Mouse (Mus musculus): ENCODE measurements around the gene Itga8. TPM values are rescaled to one million over a fixed set of nuclear protein-coding genes. Genes with fewer than 3 reads are reported as not detected.

Gene Itga8
- polyA plus RNA-seq, 1 experiment from 2014 or later, result 17.7 TPM

DNA sequence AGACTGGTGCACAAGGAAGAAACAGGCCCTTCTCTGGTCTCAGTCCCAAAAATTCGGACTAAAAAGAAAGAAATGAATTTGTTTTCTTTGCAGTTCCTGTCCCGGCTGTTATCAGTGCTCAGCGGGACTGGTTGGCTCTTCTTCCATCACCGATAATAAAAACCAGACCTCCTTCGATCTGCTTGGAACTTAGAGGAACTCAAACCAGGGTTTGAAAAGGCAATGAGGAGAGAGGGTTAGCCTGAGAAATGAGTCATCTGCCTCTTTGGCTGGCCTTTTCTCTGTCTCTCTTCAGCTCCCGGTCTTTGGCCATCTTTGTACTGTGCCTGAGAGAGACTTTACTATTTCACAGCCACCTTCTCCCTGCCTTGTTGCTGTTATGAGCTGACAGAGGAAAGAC is 112.7 kb downstream of the Itga8 start:
- ATAC-seq (ENCODE audit: insufficient number of reproducible peaks, insufficient read depth, low FRiP score, low TSS enrichment, low read depth), result no peak
- Histone ChIP-seq H3K4me2 (no peak overlapping the region), H3K27me3 (no peaks in the 10 kb centered on the region), H3K9ac (no peak overlapping the region), H3K36me3 (peaks cover 8% of the 10 kb centered on the region; the same call in 1 of the 2 replicates), H3K9me3 (no peaks in the 10 kb centered on the region), H3K4me3 (no peak overlapping the region), H3K4me1 (peaks cover 13% of the 10 kb centered on the region; the same call in 1 of the 2 replicates), H3K27ac (peak overlapping the region; percentile 5; the same call in 1 of the 2 replicates)
- WGBS, result 28% methylated on average over 6 of the region's 6 CpGs

- no peak overlapping the region for H3K4me2 ChIP-seq
- no peak overlapping the region for H3K4me3 ChIP-seq
- no peaks in the 10 kb centered on the region for H3K27me3 ChIP-seq
- WGBS, result 57% methylated on average over 5 of the region's 5 CpGs
- peaks cover 8% of the 10 kb centered on the region; the same call in 1 of the 2 replicates for H3K36me3 ChIP-seq
- H3K4me1 ChIP-seq, result peaks cover 13% of the 10 kb centered on the region
- H3K9ac ChIP-seq, result no peak overlapping the region
- no peak overlapping the region for H3K27ac ChIP-seq
- no peaks in the 10 kb centered on the region for H3K9me3 ChIP-seq
- ATAC-seq (ENCODE audit: insufficient number of reproducible peaks, insufficient read depth, low FRiP score, low TSS enrichment, low read depth), result no peak
Measured at GRCm38 (mm10) chr2:12187646-12188045, 114.1 kb downstream of the Itga8 start.

DNA sequence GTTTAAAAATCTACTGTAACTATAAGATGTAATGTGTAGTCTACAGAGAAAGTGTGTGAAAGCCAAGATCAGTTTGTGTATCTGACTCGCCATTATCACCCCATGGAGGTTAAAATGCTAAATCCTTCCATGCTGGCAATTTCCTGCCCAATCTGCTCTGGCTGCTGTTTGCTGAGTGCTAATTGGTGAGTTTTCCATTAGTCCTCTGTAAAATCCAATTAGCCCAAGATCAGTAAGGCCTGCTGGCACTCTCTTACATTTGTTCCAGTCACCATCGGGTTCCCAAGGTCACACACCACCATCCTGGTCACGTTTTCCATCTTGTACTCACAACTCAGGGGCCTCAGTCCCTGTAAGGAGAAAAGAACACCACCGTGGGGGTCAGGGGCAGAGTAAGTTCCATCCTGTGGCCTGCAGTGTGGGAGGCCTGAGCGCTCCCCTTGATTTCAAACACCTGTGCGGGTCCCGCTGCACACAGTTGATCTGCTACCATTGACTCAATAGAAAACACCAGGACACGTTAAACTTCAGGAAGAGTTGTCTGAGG is 119.2 kb downstream of the Itga8 start:
- Histone ChIP-seq H3K9ac (no peak overlapping the region), H3K27ac (no peak overlapping the region), H3K36me3 (no peaks in the 10 kb centered on the region), H3K4me2 (no peak overlapping the region), H3K4me1 (no peaks in the 10 kb centered on the region; the same call in 1 of the 2 replicates), H3K9me3 (no peaks in the 10 kb centered on the region), H3K4me3 (no peak overlapping the region), H3K27me3 (no peaks in the 10 kb centered on the region)
- 43% methylated on average over 8 of the region's 8 CpGs for WGBS
- no peak for ATAC-seq (ENCODE audit: insufficient number of reproducible peaks, insufficient read depth, low FRiP score, low TSS enrichment, low read depth)

DNA sequence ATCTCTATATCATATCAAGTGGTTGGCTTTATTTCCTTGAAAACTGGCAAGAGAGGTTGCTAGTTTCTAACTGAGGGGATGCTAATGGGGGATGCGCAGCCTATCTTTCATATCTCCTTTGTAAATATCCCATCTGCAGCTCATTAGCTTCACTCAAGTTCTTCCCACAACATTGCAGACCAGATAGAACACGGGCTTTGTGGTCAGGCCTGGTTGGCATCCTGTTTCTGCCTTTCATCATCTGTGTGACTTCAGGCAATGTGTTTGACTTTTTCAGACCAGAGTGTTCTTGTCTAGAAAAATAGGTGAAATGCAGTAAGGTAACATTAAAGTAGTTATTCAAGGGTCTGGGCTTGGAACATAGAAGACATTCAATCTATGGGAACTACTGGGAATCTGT is 121.1 kb downstream of the Itga8 start:
- Histone ChIP-seq H3K9ac (no peak overlapping the region), H3K4me1 (no peaks in the 10 kb centered on the region; the same call in 1 of the 2 replicates), H3K27ac (no peak overlapping the region), H3K4me3 (no peak overlapping the region), H3K4me2 (no peak overlapping the region), H3K27me3 (no peaks in the 10 kb centered on the region), H3K36me3 (no peaks in the 10 kb centered on the region), H3K9me3 (no peaks in the 10 kb centered on the region)
- 36% methylated on average over 2 of the region's 2 CpGs for WGBS
- ATAC-seq (ENCODE audit: insufficient number of reproducible peaks, insufficient read depth, low FRiP score, low TSS enrichment, low read depth), result no peak

GRCm38 (mm10) chr2:12174722-12175427 is 126.8 kb downstream of the Itga8 start:
- no peak overlapping the region; the same call in 1 of the 2 replicates for H3K27ac ChIP-seq
- H3K4me3 ChIP-seq, result no peak overlapping the region
- no peaks in the 10 kb centered on the region for H3K9me3 ChIP-seq
- no peak overlapping the region for H3K4me2 ChIP-seq
- H3K9ac ChIP-seq, result no peak overlapping the region
- H3K27me3 ChIP-seq, result no peaks in the 10 kb centered on the region
- peaks cover 5% of the 10 kb centered on the region; the same call in 1 of the 2 replicates for H3K4me1 ChIP-seq
- ATAC-seq (ENCODE audit: insufficient number of reproducible peaks, insufficient read depth, low FRiP score, low TSS enrichment, low read depth), result no peak
- 60% methylated on average over 7 of the region's 7 CpGs for WGBS
- H3K36me3 ChIP-seq, result peaks cover 15% of the 10 kb centered on the region

DNA sequence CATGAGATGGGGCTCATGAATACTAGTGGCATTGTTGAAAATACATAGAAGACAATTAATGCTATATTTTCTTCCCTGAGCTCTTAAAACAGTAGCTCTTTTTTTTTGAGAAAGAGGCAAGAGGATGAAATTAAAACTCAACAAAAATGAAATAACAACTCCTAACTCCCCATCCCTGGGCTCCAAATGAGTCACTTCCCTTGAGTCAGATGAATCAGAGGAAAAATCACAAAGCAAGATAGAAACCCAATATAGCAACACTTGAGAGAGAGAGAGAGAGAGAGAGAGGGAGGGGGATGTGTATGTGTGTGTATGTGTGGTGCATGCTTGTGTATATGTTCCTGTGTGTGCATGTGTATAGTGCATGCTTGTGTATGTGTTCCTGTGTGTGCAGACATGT is 131.5 kb downstream of the Itga8 start:
- H3K4me1 ChIP-seq, result peaks cover 3% of the 10 kb centered on the region; the same call in 1 of the 2 replicates
- H3K4me3 ChIP-seq, result no peak overlapping the region
- H3K27me3 ChIP-seq, result no peaks in the 10 kb centered on the region
- no peak overlapping the region for H3K4me2 ChIP-seq
- no peak for ATAC-seq (ENCODE audit: insufficient number of reproducible peaks, insufficient read depth, low FRiP score, low TSS enrichment, low read depth)
- peaks cover 19% of the 10 kb centered on the region for H3K36me3 ChIP-seq
- no peak overlapping the region for H3K9ac ChIP-seq
- no peaks in the 10 kb centered on the region for H3K9me3 ChIP-seq
- no peak overlapping the region for H3K27ac ChIP-seq

GRCm38 (mm10) chr2:12160486-12160885 is 141.2 kb downstream of the Itga8 start:
- Histone ChIP-seq H3K36me3 (peaks cover 7% of the 10 kb centered on the region), H3K9me3 (no peaks in the 10 kb centered on the region), H3K4me2 (no peak overlapping the region), H3K27me3 (no peaks in the 10 kb centered on the region), H3K9ac (no peak overlapping the region), H3K4me3 (no peak overlapping the region), H3K4me1 (peaks cover 8% of the 10 kb centered on the region), H3K27ac (no peak overlapping the region)
- ATAC-seq (ENCODE audit: insufficient number of reproducible peaks, insufficient read depth, low FRiP score, low TSS enrichment, low read depth), result no peak
- 81% methylated on average over 3 of the region's 3 CpGs for WGBS

DNA sequence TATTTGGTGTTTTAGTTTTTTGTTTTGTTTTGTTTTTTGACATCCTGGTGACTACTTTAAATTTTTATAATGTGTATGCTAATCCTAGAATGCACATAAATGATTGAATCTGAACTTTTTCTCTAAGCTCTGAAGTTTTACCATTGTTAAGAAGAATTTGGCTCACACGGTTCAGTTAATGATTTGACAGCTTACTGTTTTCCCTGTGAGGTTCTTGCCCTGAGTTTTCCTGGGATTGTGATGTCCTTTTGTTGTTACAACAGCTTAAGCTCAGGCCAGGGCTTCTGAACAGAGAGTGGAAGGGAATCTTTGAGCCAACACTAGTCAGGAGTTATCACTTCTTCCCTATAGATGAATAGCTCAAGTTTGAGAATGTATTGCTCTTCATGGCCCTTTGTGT is 144.7 kb downstream of the Itga8 start:
- no peak overlapping the region for H3K4me3 ChIP-seq
- no peaks in the 10 kb centered on the region for H3K9me3 ChIP-seq
- WGBS, result 58% methylated on average over 1 of the region's 1 CpGs
- no peak overlapping the region for H3K27ac ChIP-seq
- ATAC-seq (ENCODE audit: insufficient number of reproducible peaks, insufficient read depth, low FRiP score, low TSS enrichment, low read depth), result no peak
- peaks cover 7% of the 10 kb centered on the region for H3K36me3 ChIP-seq
- H3K9ac ChIP-seq, result no peak overlapping the region
- no peaks in the 10 kb centered on the region for H3K27me3 ChIP-seq
- no peak overlapping the region for H3K4me2 ChIP-seq
- peaks cover 13% of the 10 kb centered on the region for H3K4me1 ChIP-seq

GRCm38 (mm10) chr2:12156401-12156800 is 145.3 kb downstream of the Itga8 start:
- Histone ChIP-seq H3K27ac (peak overlapping the region; percentile 45; the same call in 1 of the 2 replicates), H3K4me3 (no peak overlapping the region), H3K4me2 (no peak overlapping the region)

GRCm38 (mm10) chr2:12154676-12155075 is 147.0 kb downstream of the Itga8 start:
- Histone ChIP-seq H3K9me3 (no peaks in the 10 kb centered on the region), H3K9ac (no peak overlapping the region), H3K4me2 (no peak overlapping the region), H3K4me3 (no peak overlapping the region), H3K36me3 (no peaks in the 10 kb centered on the region), H3K27me3 (no peaks in the 10 kb centered on the region), H3K27ac (peak overlapping the region; percentile 3; the same call in 1 of the 2 replicates), H3K4me1 (peaks cover 13% of the 10 kb centered on the region)
- ATAC-seq (ENCODE audit: insufficient number of reproducible peaks, insufficient read depth, low FRiP score, low TSS enrichment, low read depth), result no peak
- 68% methylated on average over 6 of the region's 6 CpGs for WGBS

More at GRCm38 (mm10) chr2:12156401-12156800, 145.3 kb downstream of the Itga8 start:
- Histone ChIP-seq H3K9ac (no peak overlapping the region), H3K4me1 (peaks cover 13% of the 10 kb centered on the region), H3K36me3 (peaks cover 7% of the 10 kb centered on the region), H3K9me3 (no peaks in the 10 kb centered on the region), H3K27me3 (no peaks in the 10 kb centered on the region)
- no peak for ATAC-seq (ENCODE audit: insufficient number of reproducible peaks, insufficient read depth, low FRiP score, low TSS enrichment, low read depth)
- WGBS, result 26% methylated on average over 3 of the region's 3 CpGs

- ATAC-seq (ENCODE audit: insufficient number of reproducible peaks, insufficient read depth, low FRiP score, low TSS enrichment, low read depth), result no peak
- Histone ChIP-seq H3K36me3 (no peaks in the 10 kb centered on the region), H3K9me3 (no peaks in the 10 kb centered on the region), H3K27ac (no peak overlapping the region), H3K27me3 (no peaks in the 10 kb centered on the region), H3K4me2 (no peak overlapping the region), H3K9ac (no peak overlapping the region), H3K4me3 (no peak overlapping the region), H3K4me1 (peaks cover 13% of the 10 kb centered on the region)
- 60% methylated on average over 1 of the region's 1 CpGs for WGBS
Measured at GRCm38 (mm10) chr2:12153551-12153950, 148.2 kb downstream of the Itga8 start.

DNA sequence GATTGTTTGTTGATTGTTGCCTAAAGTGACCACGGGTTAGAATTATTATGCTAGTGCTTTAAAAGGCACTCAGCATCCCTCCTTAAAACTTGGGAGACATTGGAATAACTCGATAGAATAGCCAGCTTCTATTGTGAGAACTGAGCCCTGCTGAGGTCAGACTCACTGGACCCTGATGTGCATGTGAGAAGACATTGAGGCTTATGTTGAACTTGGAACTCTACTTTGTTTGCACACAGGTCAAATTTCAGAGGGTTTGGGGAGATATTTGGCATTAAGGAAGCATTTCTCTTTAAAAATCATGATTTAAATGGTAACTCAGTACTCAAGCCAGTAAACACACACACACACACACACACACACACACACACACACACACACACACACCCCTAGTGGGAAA is 153.8 kb downstream of the Itga8 start:
- Histone ChIP-seq H3K4me3 (no peak overlapping the region), H3K9me3 (no peaks in the 10 kb centered on the region), H3K9ac (no peak overlapping the region), H3K4me2 (no peak overlapping the region), H3K36me3 (no peaks in the 10 kb centered on the region), H3K27ac (peak overlapping the region; percentile 71), H3K4me1 (peaks cover 12% of the 10 kb centered on the region), H3K27me3 (no peaks in the 10 kb centered on the region)
- WGBS, result 77% methylated on average over 2 of the region's 2 CpGs
- ATAC-seq (ENCODE audit: insufficient number of reproducible peaks, insufficient read depth, low FRiP score, low TSS enrichment, low read depth), result no peak
